Mouse (Mus musculus) myocyte (in vitro differentiated cells): ENCODE measurements around the gene Nab2.

Source experiments
- E2F4 ChIP-seq: IDR thresholded peaks from one replicate; pipeline ENCODE4 v1.6.1; 2011; ENCODE audit warnings: mild to moderate bottlenecking, control low read depth, moderate library complexity; ENCODE audit not compliant: insufficient read depth
- MAX ChIP-seq: IDR thresholded peaks from one replicate; pipeline ENCODE4 v1.6.1; 2011; ENCODE audit warnings: low read depth, mild to moderate bottlenecking, control low read depth
- MYOG ChIP-seq, 3 experiments: IDR thresholded peaks; one replicate each; pipeline ENCODE4 v1.6.1; 2011; ENCODE audit warnings: control low read depth in 2 of 3, low read depth in 2 of 3, mild to moderate bottlenecking in 2 of 3; ENCODE audit not compliant: insufficient read length in 2 of 3, control insufficient read depth in 1 of 3, insufficient read depth in 1 of 3
- POLR2A ChIP-seq: IDR thresholded peaks from one replicate; pipeline ENCODE4 v1.6.1; 2011; ENCODE audit warnings: low read depth, mild to moderate bottlenecking, control low read depth, moderate library complexity; ENCODE audit not compliant: insufficient read length
- TCF3 ChIP-seq: IDR thresholded peaks from one replicate; pipeline ENCODE4 v1.6.1; 2011; ENCODE audit warnings: low read depth, control low read depth; ENCODE audit not compliant: insufficient read length
- USF1 ChIP-seq: IDR thresholded peaks from one replicate; pipeline ENCODE4 v1.6.1; 2011; ENCODE audit warnings: low read depth, mild to moderate bottlenecking, control low read depth, moderate library complexity

GRCm38 (mm10) chr10:127679208-127679607, 10.8 kb upstream of the Nab2 start:
- TF ChIP-seq USF1 (no peak), POLR2A (no peak), MAX (no peak), TCF3 (no peak), MYOG (IDR thresholded peaks at IDR 0.05; ENCODE audit: control insufficient read depth in 1 of 3, insufficient read depth in 1 of 3, insufficient read length in 2 of 3, low read depth in 2 of 3) (no peak), E2F4 (no peak)
